Mouse (Mus musculus): ENCODE results near the gene Abhd12. TPM values are rescaled to one million over a fixed set of nuclear protein-coding genes. Genes with fewer than 3 reads are reported as not detected.

Gene Abhd12
- polyA plus RNA-seq, 1 experiment from 2014 or later: 55.1 TPM

DNA sequence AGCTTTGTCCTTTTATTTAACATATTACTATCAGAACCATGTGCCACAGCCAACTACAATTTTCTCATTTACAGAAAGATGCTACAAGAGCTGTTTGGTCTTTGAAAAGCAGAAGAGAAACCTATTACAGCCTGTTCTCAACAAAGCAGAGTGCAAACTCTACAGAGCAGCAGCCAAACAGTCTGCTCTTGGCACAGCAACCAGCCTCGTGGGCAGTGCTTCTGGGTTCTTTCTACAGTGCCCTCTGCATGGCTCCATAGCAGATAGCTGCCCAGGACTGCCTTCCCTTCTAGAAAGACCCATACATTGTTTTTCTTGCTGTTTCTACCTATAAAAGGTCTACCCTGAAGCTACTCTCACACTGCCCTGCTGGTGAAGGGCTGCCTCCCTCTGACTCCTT lies 59.7 kb downstream of the Abhd12 start:
- DNase-seq (ENCODE audit: low spot score, missing footprints): no peak
- ATAC-seq (ENCODE audit: low FRiP score): no peak
- H3K27ac ChIP-seq (ENCODE audit: low read depth, low read length): no peak overlapping the region
- no peaks in the 10 kb centered on the region for H3K36me3 ChIP-seq (ENCODE audit: control insufficient read depth, insufficient read depth, low read length)
- 85% methylated on average over 1 of the region's 1 CpGs for WGBS
- H3K4me1 ChIP-seq (ENCODE audit: control insufficient read depth, insufficient read depth, low read length): no peaks in the 10 kb centered on the region
- no peaks in the 10 kb centered on the region for H3K9me3 ChIP-seq (ENCODE audit: control insufficient read depth, low read length)
- no peak overlapping the region for H3K9ac ChIP-seq (ENCODE audit: low read length)
- H3K4me2 ChIP-seq: no peak overlapping the region
- no peak overlapping the region for H3K4me3 ChIP-seq (ENCODE audit: low read depth, low read length)
- H3K27me3 ChIP-seq (ENCODE audit: control insufficient read depth, insufficient read depth, low read length): no peaks in the 10 kb centered on the region

GRCm38 (mm10) chr2:150842049-150842461 lies 62.5 kb downstream of the Abhd12 start:
- H3K9ac ChIP-seq (ENCODE audit: low read length): no peak overlapping the region
- H3K27ac ChIP-seq (ENCODE audit: low read depth, low read length): no peak overlapping the region
- H3K36me3 ChIP-seq (ENCODE audit: control insufficient read depth, insufficient read depth, low read length): no peaks in the 10 kb centered on the region
- WGBS: 85% methylated on average over 7 of the region's 7 CpGs
- no peaks in the 10 kb centered on the region for H3K27me3 ChIP-seq (ENCODE audit: control insufficient read depth, insufficient read depth, low read length)
- no peaks in the 10 kb centered on the region for H3K4me1 ChIP-seq (ENCODE audit: control insufficient read depth, insufficient read depth, low read length)
- no peak overlapping the region for H3K4me3 ChIP-seq (ENCODE audit: low read depth, low read length)
- no peak for ATAC-seq (ENCODE audit: low FRiP score)
- no peak for DNase-seq (ENCODE audit: low spot score, missing footprints)
- H3K9me3 ChIP-seq (ENCODE audit: control insufficient read depth, low read length): no peaks in the 10 kb centered on the region
- H3K4me2 ChIP-seq: no peak overlapping the region

- no peak overlapping the region for H3K9ac ChIP-seq (ENCODE audit: low read length)
- H3K27ac ChIP-seq (ENCODE audit: low read depth, low read length): no peak overlapping the region
- no peak overlapping the region for H3K4me2 ChIP-seq
- no peak for ATAC-seq (ENCODE audit: low FRiP score)
- no peak overlapping the region for H3K4me3 ChIP-seq (ENCODE audit: low read depth, low read length)
- 0 out of 2 replicates have a peak, but pooled peaks cover 2% of the 10 kb centered on the region for H3K36me3 ChIP-seq (ENCODE audit: control insufficient read depth, insufficient read depth, low read length)
- DNase-seq (ENCODE audit: low spot score, missing footprints): no peak
- H3K9me3 ChIP-seq (ENCODE audit: control insufficient read depth, low read length): no peaks in the 10 kb centered on the region
- no peaks in the 10 kb centered on the region for H3K4me1 ChIP-seq (ENCODE audit: control insufficient read depth, insufficient read depth, low read length)
- no peaks in the 10 kb centered on the region for H3K27me3 ChIP-seq (ENCODE audit: control insufficient read depth, insufficient read depth, low read length)
- 63% methylated on average over 11 of the region's 11 CpGs for WGBS
These were observed 63.4 kb downstream of the Abhd12 start for GRCm38 (mm10) chr2:150841109-150841508.

DNA sequence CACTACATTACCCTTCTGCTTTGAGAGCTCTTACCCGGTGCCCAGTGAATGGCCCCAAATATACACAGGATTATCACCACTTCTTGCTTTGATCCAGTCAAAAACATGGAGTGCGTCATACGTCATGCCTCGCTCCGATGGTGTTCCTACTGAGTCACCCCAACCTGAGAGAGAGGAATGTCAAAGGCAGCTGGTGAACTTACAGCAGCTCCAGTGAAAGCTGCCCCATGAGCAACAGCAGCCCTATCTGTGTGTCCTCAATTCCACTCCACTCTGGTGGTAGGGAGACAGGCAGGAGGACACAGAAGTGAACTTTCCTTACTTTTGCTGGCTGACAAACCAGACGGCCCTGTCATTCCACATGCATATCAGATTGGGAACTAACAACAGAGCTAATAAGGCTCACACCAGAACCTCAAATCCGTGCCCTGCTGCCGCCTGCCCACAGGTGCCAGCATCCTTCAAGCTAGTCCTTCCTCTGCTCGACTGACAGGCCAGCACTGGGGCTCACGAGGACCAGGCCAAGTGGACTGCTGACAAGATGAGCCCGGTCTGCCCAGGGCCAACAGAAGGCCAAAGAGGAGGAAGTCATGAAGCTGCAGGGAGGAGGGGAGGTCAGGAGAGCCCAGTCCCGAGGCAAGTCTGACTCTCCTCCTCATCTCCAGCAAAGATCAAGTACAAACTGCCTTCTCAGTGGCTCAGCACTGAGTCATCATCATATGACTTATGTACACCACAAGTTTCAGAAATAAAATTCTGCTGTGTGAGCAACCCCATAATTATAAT lies 64.7 kb downstream of the Abhd12 start:
- 87% methylated on average over 12 of the region's 12 CpGs for WGBS
- Histone ChIP-seq H3K9me3 (ENCODE audit: control insufficient read depth, low read length) (no peaks in the 10 kb centered on the region), H3K27ac (ENCODE audit: low read depth, low read length) (no peak overlapping the region), H3K4me1 (ENCODE audit: control insufficient read depth, insufficient read depth, low read length) (no peaks in the 10 kb centered on the region), H3K9ac (ENCODE audit: low read length) (no peak overlapping the region), H3K4me2 (no peak overlapping the region), H3K4me3 (ENCODE audit: low read depth, low read length) (no peak overlapping the region), H3K36me3 (ENCODE audit: control insufficient read depth, insufficient read depth, low read length) (0 out of 2 replicates have a peak, but pooled peaks cover 2% of the 10 kb centered on the region), H3K27me3 (ENCODE audit: control insufficient read depth, insufficient read depth, low read length) (no peaks in the 10 kb centered on the region)
- ATAC-seq (ENCODE audit: low FRiP score) (no peak), DNase-seq (ENCODE audit: low spot score, missing footprints) (no peak)

DNA sequence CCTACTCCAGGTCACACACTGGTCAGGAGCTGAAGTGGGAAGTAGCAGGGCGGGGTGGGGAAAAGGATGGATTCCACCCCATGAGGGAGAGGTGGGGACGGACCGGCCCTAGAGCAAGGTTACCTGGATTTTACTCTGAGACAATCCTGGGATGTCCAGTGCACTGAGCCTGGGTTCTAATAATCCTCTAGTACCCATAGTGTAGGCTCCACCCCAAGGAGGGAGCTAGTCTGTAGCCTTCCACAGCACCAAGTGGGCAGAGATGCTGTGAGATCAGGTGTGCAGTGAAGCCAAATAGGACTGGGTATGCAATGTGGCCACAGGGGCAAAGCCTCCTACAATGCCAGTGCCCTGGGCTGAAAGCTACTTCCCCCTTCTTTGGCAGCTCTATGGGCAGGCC lies 66.8 kb downstream of the Abhd12 start:
- ATAC-seq (ENCODE audit: low FRiP score) (0 out of 2 replicates have a peak, but pooled peaks have one; percentile 15), DNase-seq (ENCODE audit: low spot score, missing footprints) (no peak)
- Histone ChIP-seq H3K4me3 (ENCODE audit: low read depth, low read length) (no peak overlapping the region), H3K4me2 (no peak overlapping the region), H3K4me1 (ENCODE audit: control insufficient read depth, insufficient read depth, low read length) (no peaks in the 10 kb centered on the region), H3K27me3 (ENCODE audit: control insufficient read depth, insufficient read depth, low read length) (no peaks in the 10 kb centered on the region), H3K9me3 (ENCODE audit: control insufficient read depth, low read length) (no peaks in the 10 kb centered on the region), H3K9ac (ENCODE audit: low read length) (no peak overlapping the region), H3K27ac (ENCODE audit: low read depth, low read length) (no peak overlapping the region), H3K36me3 (ENCODE audit: control insufficient read depth, insufficient read depth, low read length) (0 out of 2 replicates have a peak, but pooled peaks cover 2% of the 10 kb centered on the region)
- WGBS: 97% methylated on average over 3 of the region's 3 CpGs

- H3K27ac ChIP-seq (ENCODE audit: low read depth, low read length): no peak overlapping the region
- H3K4me1 ChIP-seq (ENCODE audit: control insufficient read depth, insufficient read depth, low read length): no peaks in the 10 kb centered on the region
- ATAC-seq (ENCODE audit: low FRiP score) (no peak), DNase-seq (ENCODE audit: low spot score, missing footprints) (no peak)
- WGBS: 82% methylated on average over 15 of the region's 15 CpGs
- no peak overlapping the region for H3K4me2 ChIP-seq
- 0 out of 2 replicates have a peak, but pooled peaks cover 2% of the 10 kb centered on the region for H3K36me3 ChIP-seq (ENCODE audit: control insufficient read depth, insufficient read depth, low read length)
- H3K9ac ChIP-seq (ENCODE audit: low read length): no peak overlapping the region
- no peak overlapping the region for H3K4me3 ChIP-seq (ENCODE audit: low read depth, low read length)
- no peaks in the 10 kb centered on the region for H3K27me3 ChIP-seq (ENCODE audit: control insufficient read depth, insufficient read depth, low read length)
- H3K9me3 ChIP-seq (ENCODE audit: control insufficient read depth, low read length): no peaks in the 10 kb centered on the region
These were observed 67.6 kb downstream of the Abhd12 start for GRCm38 (mm10) chr2:150836906-150837305.

DNA sequence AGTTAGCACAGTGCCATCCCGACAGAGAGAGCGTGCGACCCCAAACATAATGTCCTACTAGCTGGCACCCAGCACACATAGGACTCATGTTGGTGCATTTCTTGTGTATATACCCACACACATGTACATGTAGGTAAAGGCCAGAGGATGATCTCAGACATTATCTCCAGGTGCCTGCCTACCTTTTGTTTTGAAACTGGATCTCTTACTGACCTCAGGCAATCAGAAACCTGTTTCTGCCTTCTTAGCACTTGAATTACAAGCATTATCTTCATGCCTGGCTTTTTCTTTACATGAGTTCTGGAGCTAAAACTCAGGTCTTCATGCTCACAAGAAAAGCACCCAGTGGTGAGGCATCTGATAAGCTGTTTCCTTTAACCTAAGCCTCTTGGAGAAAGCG lies 68.6 kb downstream of the Abhd12 start:
- Histone ChIP-seq H3K27ac (ENCODE audit: low read depth, low read length) (no peak overlapping the region), H3K9me3 (ENCODE audit: control insufficient read depth, low read length) (no peaks in the 10 kb centered on the region), H3K36me3 (ENCODE audit: control insufficient read depth, insufficient read depth, low read length) (0 out of 2 replicates have a peak, but pooled peaks cover 2% of the 10 kb centered on the region), H3K4me2 (no peak overlapping the region), H3K9ac (ENCODE audit: low read length) (no peak overlapping the region), H3K27me3 (ENCODE audit: control insufficient read depth, insufficient read depth, low read length) (no peaks in the 10 kb centered on the region), H3K4me1 (ENCODE audit: control insufficient read depth, insufficient read depth, low read length) (no peaks in the 10 kb centered on the region), H3K4me3 (ENCODE audit: low read depth, low read length) (no peak overlapping the region)
- 91% methylated on average over 4 of the region's 4 CpGs for WGBS
- no peak for ATAC-seq (ENCODE audit: low FRiP score)
- no peak for DNase-seq (ENCODE audit: low spot score, missing footprints)

- Histone ChIP-seq H3K4me1 (ENCODE audit: control insufficient read depth, insufficient read depth, low read length) (no peaks in the 10 kb centered on the region), H3K9ac (ENCODE audit: low read length) (no peak overlapping the region), H3K4me3 (ENCODE audit: low read depth, low read length) (no peak overlapping the region), H3K36me3 (ENCODE audit: control insufficient read depth, insufficient read depth, low read length) (peaks cover 4% of the 10 kb centered on the region; the same call in 1 of the 2 replicates), H3K9me3 (ENCODE audit: control insufficient read depth, low read length) (no peaks in the 10 kb centered on the region), H3K27ac (ENCODE audit: low read depth, low read length) (no peak overlapping the region), H3K27me3 (ENCODE audit: control insufficient read depth, insufficient read depth, low read length) (no peaks in the 10 kb centered on the region), H3K4me2 (no peak overlapping the region)
- ATAC-seq (ENCODE audit: low FRiP score) (no peak), DNase-seq (ENCODE audit: low spot score, missing footprints) (no peak)
- WGBS: 91% methylated on average over 7 of the region's 7 CpGs
These were observed 69.9 kb downstream of the Abhd12 start for GRCm38 (mm10) chr2:150834616-150835015.

GRCm38 (mm10) chr2:150832029-150832428 lies 72.5 kb downstream of the Abhd12 start:
- Histone ChIP-seq H3K4me3 (ENCODE audit: low read depth, low read length) (no peak overlapping the region), H3K4me2 (no peak overlapping the region), H3K9ac (ENCODE audit: low read length) (no peak overlapping the region), H3K4me1 (ENCODE audit: control insufficient read depth, insufficient read depth, low read length) (no peaks in the 10 kb centered on the region), H3K9me3 (ENCODE audit: control insufficient read depth, low read length) (no peaks in the 10 kb centered on the region), H3K27ac (ENCODE audit: low read depth, low read length) (no peak overlapping the region), H3K36me3 (ENCODE audit: control insufficient read depth, insufficient read depth, low read length) (peaks cover 9% of the 10 kb centered on the region), H3K27me3 (ENCODE audit: control insufficient read depth, insufficient read depth, low read length) (no peaks in the 10 kb centered on the region)
- DNase-seq (ENCODE audit: low spot score, missing footprints) (no peak), ATAC-seq (ENCODE audit: low FRiP score) (no peak)
- WGBS: 94% methylated on average over 7 of the region's 7 CpGs

Data from midbrain, embryonic 11.5 days (tissue).